Mouse (Mus musculus) stomach, embryonic 15.5 days (tissue): ENCODE measurements around the gene Vmn1r224. TPM values are rescaled to one million over a fixed set of nuclear protein-coding genes. Genes with fewer than 3 reads are reported as not detected.

Experiments
- ATAC-seq: fragments of 200-750 bp; cut with Nextera tagmentation; 2 replicates; pipeline ENCODE4 v1.8.0; 2017; ENCODE audit warnings: low read depth, moderate number of reproducible peaks, moderate TSS enrichment; ENCODE audit not compliant: insufficient read depth, low FRiP score
- H3K27ac ChIP-seq: fragments of 300-500 bp; sonication (generic); 2 replicates; pipeline ENCODE4 v1.5.1; 2015; ENCODE audit warnings: mild to moderate bottlenecking, inconsistent platforms
- H3K27me3 ChIP-seq: fragments of 300-500 bp; sonication (generic); replicated peaks from 2 replicates; pipeline ENCODE4 v1.6.1; 2015; ENCODE audit warnings: inconsistent platforms
- H3K36me3 ChIP-seq: fragments of 300-500 bp; sonication (generic); 2 replicates; pipeline ENCODE4 v1.6.1; 2015; ENCODE audit warnings: inconsistent platforms
- H3K4me1 ChIP-seq: fragments of 300-500 bp; sonication (generic); 2 replicates; pipeline ENCODE4 v1.6.1; 2015; ENCODE audit warnings: inconsistent platforms
- H3K4me2 ChIP-seq: fragments of 300-500 bp; sonication (generic); 2 replicates; pipeline ENCODE4 v1.6.1; 2015; ENCODE audit warnings: mild to moderate bottlenecking, inconsistent platforms
- H3K4me3 ChIP-seq: fragments of 300-500 bp; sonication (generic); replicated peaks from 2 replicates; pipeline ENCODE4 v1.5.1; 2015; ENCODE audit warnings: inconsistent platforms
- H3K9ac ChIP-seq: fragments of 300-500 bp; sonication (generic); 2 replicates; pipeline ENCODE4 v1.6.1; 2015; ENCODE audit warnings: inconsistent platforms
- H3K9me3 ChIP-seq: fragments of 300-500 bp; sonication (generic); 2 replicates; pipeline ENCODE4 v1.6.1; 2016; ENCODE audit warnings: inconsistent platforms
- WGBS: fragments of 180-500 bp; shearing (Covaris S2); methylation state at CpG from one replicate; pipeline ENCODE4 v1.1.7; 2015; 5-methylcytosine and 5-hydroxymethylcytosine counted together
- polyA plus RNA-seq: library from polyadenylated mRNA; unstranded; fragments of >200 nt; fragmentation: Nextera tagmentation; extraction: Ambion mirVana; gene quantifications from 2 replicates; pipeline ENCODE4 v1.2.1, GENCODE M21; 2015

Gene Vmn1r224
- not detected in 2 replicates for polyA plus RNA-seq

DNA sequence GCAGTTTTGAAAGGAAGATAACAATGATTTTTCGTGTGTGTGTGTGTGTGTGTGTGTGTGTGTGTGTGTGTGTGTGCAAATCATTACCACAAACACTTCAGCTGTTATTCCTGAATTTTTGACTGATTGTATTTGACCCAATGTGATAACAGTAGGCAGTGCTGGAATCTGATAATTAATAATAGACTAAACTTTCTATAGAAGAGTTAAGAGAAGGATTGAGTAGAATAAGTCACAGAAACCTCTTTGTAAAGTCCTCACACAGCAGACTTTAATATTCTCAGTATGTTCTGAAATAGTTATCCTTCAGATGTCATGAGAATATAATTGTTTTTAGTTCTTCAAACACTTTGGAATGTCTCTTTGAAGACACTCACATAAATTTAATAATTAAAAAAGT, at the start of gene Vmn1r224:
TSS of gene Vmn1r224 (plus strand) at position 301 of the 400 bp plus-strand sequence.
- Histone ChIP-seq H3K9ac (no peak within 1 kb of the TSS), H3K4me1 (no peaks in the 10 kb centered on the region), H3K4me2 (no peak within 1 kb of the TSS), H3K36me3 (no peaks in the 10 kb centered on the region), H3K9me3 (no peaks in the 10 kb centered on the region), H3K27ac (no peak within 1 kb of the TSS), H3K27me3 (no peaks in the 10 kb centered on the region), H3K4me3 (no peak within 1 kb of the TSS)
- 21% methylated on average over 1 of the region's 1 CpGs for WGBS
- no peak for ATAC-seq

DNA sequence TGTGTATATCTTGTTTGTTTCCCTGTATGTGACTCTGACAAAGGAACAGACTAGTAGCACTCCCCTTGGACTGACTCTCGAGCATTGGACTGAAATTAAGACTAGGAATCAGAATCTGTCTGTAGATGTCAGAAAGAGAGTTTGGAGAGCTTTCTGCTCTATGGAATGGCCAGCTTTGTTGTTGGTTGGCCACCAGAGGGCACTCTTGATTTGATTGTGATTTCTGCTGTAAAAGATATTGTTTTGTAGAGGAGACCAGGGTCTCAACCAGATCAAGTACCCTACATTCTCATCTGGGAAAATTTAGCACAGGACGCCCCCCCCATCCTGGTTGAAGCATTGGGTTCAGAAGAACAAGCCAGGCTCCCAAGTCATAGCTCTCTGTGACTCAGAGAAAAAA, 14.8 kb upstream of the Vmn1r224 start:
- Histone ChIP-seq H3K27ac (no peak overlapping the region), H3K27me3 (no peaks in the 10 kb centered on the region)

GRCm38 (mm10) chr17:20439263-20439662, 25.3 kb downstream of the Vmn1r224 start:
- Histone ChIP-seq H3K27ac (no peak overlapping the region), H3K4me1 (no peaks in the 10 kb centered on the region), H3K4me2 (no peak overlapping the region), H3K36me3 (no peaks in the 10 kb centered on the region), H3K9ac (no peak overlapping the region), H3K27me3 (no peaks in the 10 kb centered on the region), H3K4me3 (no peak overlapping the region), H3K9me3 (no peaks in the 10 kb centered on the region)
- ATAC-seq: no peak

More for the DNA sequence above, 14.8 kb upstream of the Vmn1r224 start:
- H3K9me3 ChIP-seq: no peaks in the 10 kb centered on the region
- no peak overlapping the region for H3K4me3 ChIP-seq
- WGBS: 50% methylated on average over 2 of the region's 2 CpGs
- H3K36me3 ChIP-seq: no peaks in the 10 kb centered on the region
- no peaks in the 10 kb centered on the region for H3K4me1 ChIP-seq
- H3K4me2 ChIP-seq: no peak overlapping the region
- H3K9ac ChIP-seq: no peak overlapping the region
- no peak for ATAC-seq

DNA sequence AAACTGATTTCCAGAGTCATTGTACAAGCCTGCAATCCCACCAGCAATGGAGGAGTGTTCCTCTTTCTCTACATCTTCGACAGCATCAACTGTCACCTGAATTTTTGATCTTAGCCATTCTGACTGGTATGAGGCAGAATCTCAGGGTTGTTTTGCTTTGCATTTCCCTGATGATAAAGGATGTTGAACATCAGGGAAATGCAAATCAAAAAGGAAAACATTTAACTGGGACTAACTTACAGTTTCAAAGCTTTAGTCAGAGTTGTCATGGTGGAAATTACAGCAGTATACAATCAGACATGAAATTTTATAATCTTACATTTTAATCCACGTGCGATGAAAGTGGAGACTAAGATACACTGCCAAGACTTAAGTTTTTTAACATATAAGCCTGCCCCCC, 59.4 kb downstream of the Vmn1r224 start:
- Histone ChIP-seq H3K9ac (no peak overlapping the region), H3K4me1 (no peaks in the 10 kb centered on the region), H3K4me3 (no peak overlapping the region), H3K27ac (no peak overlapping the region), H3K27me3 (no peaks in the 10 kb centered on the region), H3K4me2 (no peak overlapping the region), H3K36me3 (no peaks in the 10 kb centered on the region), H3K9me3 (no peaks in the 10 kb centered on the region)
- 74% methylated on average over 3 of the region's 3 CpGs for WGBS
- no peak for ATAC-seq

Other genes with a start within 250 kb of the Vmn1r224 start
- not detected in 2 replicates for gene Fpr-rs6, start 231.0 kb upstream of the Vmn1r224 start, polyA plus RNA-seq
- not detected in 2 replicates for gene Vmn2r105, start 179.1 kb upstream of the Vmn1r224 start, polyA plus RNA-seq
- not detected in 2 replicates for gene Vmn2r106, start 128.6 kb upstream of the Vmn1r224 start, polyA plus RNA-seq
- gene Vmn2r107, start 68.9 kb upstream of the Vmn1r224 start, polyA plus RNA-seq: not detected in 2 replicates
- gene Vmn2r108, start 67.2 kb downstream of the Vmn1r224 start, polyA plus RNA-seq: not detected in 2 replicates
- not detected in 2 replicates for gene Vmn1r225, start 84.0 kb downstream of the Vmn1r224 start, polyA plus RNA-seq
- not detected in 2 replicates for gene Vmn2r109, start 150.6 kb downstream of the Vmn1r224 start, polyA plus RNA-seq
- 0.03 TPM in 2 replicates for gene Vmn2r110, start 182.3 kb downstream of the Vmn1r224 start, polyA plus RNA-seq
- gene Fpr-rs3, start 210.7 kb downstream of the Vmn1r224 start, polyA plus RNA-seq: not detected in 2 replicates